Mouse (Mus musculus): ENCODE results near the gene Ubr7. TPM values are rescaled to one million over a fixed set of nuclear protein-coding genes. Genes with fewer than 3 reads are reported as not detected.

Ubr7 gene
- total RNA-seq, 2 experiments from 2014 or later, result 24.4 to 25.3 TPM

- intact Hi-C loops (cut with DNase I), result no loop called here
- DNase-seq (ENCODE audit: low spot score), result no peak
Observed at GRCm38 (mm10) chr12:102784899-102785592, 27.3 kb downstream of the Ubr7 start.

GRCm38 (mm10) chr12:102785593-102785985 lies 27.8 kb downstream of the Ubr7 start:
- DNase-seq (ENCODE audit: low spot score), result no peak
- intact Hi-C loops (cut with DNase I), result no loop called here

- no peak for DNase-seq (ENCODE audit: low spot score)
- intact Hi-C loops (cut with DNase I), result no loop called here
Observed at GRCm38 (mm10) chr12:102787927-102788326, 30.2 kb downstream of the Ubr7 start.

- DNase-seq (ENCODE audit: low spot score), result no peak
- intact Hi-C loops (cut with DNase I), result no loop called here
Observed at GRCm38 (mm10) chr12:102799528-102799927, 41.8 kb downstream of the Ubr7 start.

- DNase-seq (ENCODE audit: low spot score), result no peak
- intact Hi-C loops (cut with DNase I), result no loop called here
Observed at GRCm38 (mm10) chr12:102814858-102815257, 57.1 kb downstream of the Ubr7 start.

- DNase-seq (ENCODE audit: low spot score), result no peak
- intact Hi-C loops (cut with DNase I), result no loop called here
Observed at GRCm38 (mm10) chr12:102826399-102826798, 68.6 kb downstream of the Ubr7 start.

- intact Hi-C loops (cut with DNase I), result no loop called here
- DNase-seq (ENCODE audit: low spot score), result no peak
Observed at GRCm38 (mm10) chr12:102827119-102827518, 69.4 kb downstream of the Ubr7 start.

Other genes starting within 250 kb of the Ubr7 start
- gene Chga, start 203.0 kb upstream of the Ubr7 start, total RNA-seq (2021), result not detected
- 1 to 10 TPM; 8.3 to 8.9 TPM for gene Itpk1, start 53.0 kb upstream of the Ubr7 start, total RNA-seq (2021)
- gene Moap1, start 14.3 kb upstream of the Ubr7 start, total RNA-seq (2021), result 1 to 10 TPM; 7.3 to 7.9 TPM
- 1 to 10 TPM; 3.3 to 3.9 TPM for gene Tmem251, start 14.2 kb upstream of the Ubr7 start, total RNA-seq (2021)
- not detected for gene Gm28051, start 202 bp upstream of the Ubr7 start, total RNA-seq (2021)
- 10 to 100 TPM; 10.8 to 11.7 TPM for gene Gon7, start 164 bp upstream of the Ubr7 start, total RNA-seq (2021)
- gene Gm20604, start 705 bp downstream of the Ubr7 start, total RNA-seq (2021), result 1 to 10 TPM; 3.8 to 4.9 TPM
- gene Btbd7, start 120.5 kb downstream of the Ubr7 start, total RNA-seq (2021), result 10 to 100 TPM; 24.7 to 28.6 TPM
- gene Cox8c, start 141.3 kb downstream of the Ubr7 start, total RNA-seq (2021), result not detected
- gene Unc79, start 190.9 kb downstream of the Ubr7 start, total RNA-seq (2021), result under 1 TPM; 0.06 to 0.13 TPM